Mouse (Mus musculus) cerebellum, adult 9-11 months (tissue): ENCODE data around the gene Actn1.

Experiments used
- DNase-seq: peaks from one replicate; pipeline ENCODE4 v3.0.0; 2022

Gene Actn1

DNA sequence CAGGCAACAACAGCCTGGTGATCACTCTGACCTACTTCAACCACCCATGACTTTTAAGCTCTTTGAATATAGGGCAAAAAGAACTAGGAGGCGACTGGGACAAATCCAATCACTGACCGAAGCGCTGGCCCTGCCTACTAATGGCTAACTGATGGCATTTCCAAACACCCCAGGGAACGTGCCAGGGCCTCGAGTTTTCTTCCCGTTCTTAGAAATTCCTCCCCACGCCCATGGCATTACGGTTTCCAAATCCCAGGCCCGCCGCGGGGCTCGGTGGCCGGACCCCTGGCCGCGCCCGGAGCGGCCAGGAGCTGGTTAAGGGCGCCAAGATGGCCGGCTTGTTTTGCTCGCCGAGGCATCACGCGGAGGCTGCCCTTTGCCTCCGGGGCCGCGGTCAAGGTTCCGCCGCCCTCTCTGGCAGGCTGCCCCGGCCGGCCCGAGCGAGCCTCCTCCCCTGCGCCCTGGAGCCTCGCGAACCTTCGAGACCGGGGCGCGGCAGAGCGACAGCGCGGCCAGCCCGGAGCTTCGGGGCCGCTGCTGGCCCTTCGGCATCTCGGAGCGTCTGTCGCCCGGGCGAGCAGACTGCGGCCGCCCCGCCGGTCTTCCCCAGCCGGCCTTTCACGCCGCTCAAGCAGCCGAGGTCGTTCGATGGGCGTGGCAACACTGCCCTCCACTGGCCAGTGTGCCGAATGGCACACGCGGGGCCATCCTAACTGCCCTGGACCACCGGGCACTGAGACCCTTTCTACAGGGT, 127.7 kb downstream of the Actn1 start:
- peak; percentile 88 for DNase-seq

DNA sequence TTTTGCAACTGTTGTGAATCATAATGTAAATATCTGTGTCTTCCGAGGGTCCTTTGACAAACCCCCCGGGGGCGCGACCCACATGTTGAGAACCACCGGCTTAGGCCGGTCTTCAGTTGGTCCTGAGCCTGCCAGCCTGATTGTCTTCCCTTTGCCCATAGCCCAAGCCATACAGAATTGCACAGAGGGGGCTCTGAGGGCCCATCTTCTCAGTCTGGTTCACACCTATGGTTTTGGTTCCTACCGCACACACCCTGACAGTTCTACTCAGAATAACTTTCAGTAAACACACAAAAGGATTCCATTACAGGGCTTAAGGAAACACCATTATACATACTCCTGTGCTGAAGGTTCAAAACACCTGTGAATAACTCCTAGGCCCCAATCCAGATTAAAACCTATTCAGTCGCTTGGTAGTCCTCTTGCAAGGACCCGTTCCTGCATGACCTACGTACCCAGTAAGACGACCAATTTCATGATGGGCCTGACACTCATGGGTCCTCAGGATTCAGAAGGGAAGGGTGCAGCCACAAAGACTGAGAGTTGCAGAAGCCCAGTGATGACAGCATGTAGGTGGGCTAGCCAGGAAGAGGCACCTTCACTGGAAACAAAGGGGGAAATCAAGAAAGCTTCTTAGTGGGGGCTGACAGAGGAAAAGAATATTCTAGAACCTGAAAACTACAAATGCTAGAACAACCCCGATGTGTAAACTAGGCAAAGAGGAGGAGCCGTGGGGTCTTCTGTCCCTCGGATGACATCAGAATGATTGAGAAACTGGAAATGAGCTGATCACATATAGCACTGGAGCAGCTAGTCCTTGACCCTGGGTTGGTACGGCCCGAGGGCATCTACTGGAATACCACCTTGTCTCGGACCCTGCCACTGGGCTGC, 128.6 kb downstream of the Actn1 start:
- DNase-seq: no peak

DNA sequence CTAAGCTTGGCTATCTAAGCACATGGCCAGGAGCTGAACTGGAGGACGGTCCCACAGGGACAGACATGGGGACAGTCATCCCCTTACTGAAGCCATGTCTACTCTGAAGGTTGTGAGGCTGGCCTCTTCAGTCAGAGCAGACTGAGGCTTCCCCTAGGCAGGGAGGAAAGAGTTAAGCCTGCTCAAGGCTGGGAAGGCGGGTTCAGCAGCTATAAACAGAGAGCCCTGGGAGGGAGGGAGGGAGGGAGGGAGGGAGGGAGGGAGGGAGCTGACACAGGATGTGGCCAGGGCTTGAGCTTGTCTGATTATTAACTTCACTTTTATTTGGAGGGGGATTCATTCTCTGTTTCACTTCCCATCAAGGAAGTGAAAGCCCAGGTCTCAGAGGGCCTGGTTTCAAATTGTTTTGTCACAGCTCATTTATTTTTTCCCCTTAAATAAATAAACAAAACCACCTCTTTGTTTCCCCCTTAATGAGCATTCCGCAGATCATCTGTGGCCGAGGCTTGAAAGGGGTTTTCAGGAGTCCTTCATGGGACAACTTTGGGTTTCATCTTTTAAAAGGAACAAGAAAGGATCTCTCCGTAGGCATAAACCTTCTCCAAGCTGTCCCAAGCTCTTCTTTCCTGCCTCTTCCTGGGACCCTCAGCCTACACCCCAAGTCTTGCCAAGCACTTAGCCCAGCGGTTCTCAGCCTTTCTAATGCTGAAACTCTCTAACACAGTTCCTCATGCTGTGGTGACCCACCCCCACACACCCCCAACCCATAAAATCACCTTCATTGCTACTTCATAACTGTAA, 129.4 kb downstream of the Actn1 start:
- DNase-seq: no peak

DNA sequence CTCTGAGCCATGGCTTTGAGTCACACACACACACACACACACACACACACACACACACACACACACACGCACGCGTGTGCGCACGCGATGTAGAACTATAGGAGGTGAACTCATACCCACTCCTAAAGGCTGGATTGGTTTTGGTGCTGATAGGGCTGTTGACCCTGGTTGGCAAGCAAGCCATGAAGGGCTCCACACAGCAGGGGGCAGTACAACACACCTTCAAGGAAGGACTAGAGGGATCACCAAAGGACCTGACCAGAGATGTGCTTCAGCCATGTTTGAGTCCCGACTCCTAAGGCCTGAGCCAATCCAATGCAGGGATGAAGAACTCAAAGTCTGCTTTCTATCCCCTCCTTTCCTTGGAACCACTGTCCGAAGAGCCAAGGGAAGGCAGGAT, 130.6 kb downstream of the Actn1 start:
- DNase-seq: no peak

- no peak for DNase-seq
Observed at GRCm38 (mm10) chr12:80127191-80127762, 132.9 kb downstream of the Actn1 start.

GRCm38 (mm10) chr12:80125316-80125715, 134.9 kb downstream of the Actn1 start:
- DNase-seq: no peak

GRCm38 (mm10) chr12:80124756-80125155, 135.4 kb downstream of the Actn1 start:
- DNase-seq: no peak

DNA sequence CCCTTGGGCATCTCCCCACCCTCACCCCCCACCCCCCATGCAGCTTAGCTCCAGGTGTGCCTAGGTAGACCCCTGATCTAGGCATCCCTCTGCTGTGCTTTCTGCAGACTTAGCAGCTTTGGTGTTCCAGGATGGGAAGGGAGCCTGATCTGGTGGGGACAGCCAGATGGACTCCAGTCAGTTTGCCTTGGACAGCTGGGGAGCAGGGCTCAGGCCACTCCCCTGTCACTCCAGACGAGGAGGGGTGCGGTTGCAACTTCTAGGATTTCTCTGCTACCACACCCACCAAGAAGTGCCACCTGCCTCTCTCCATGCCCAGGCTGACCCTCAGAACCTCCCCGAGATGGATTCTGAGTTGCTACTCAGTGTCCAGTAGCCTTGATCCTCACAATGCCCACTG, 136.0 kb downstream of the Actn1 start:
- no peak for DNase-seq

DNA sequence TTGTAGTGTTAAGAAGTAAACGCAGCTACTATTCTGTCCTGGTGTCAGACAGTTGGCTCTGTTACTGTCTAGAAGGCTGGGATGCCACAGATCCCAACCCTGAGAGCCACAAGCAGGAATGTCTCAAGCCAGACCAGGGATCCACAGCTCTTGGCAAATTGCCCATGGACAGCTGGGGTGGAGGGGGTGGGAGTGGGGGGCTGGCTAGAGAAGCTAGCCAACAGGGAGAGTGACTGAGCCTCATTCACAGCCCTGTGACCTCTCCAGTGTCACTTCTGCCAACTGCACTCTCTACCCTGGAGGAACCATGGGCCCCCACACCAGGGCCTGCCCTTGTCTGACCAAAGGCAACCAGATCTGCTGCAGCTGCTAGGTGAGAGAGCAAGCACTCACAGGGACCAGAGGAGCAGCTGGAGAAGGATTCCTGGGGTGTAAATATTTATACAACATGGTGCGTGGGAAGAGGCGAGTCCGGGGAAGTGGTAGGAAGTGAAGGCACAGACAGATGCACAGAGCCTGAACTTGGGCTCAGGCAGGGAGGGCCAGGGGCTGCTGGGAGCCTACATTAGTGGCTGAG, 136.9 kb downstream of the Actn1 start:
- no peak for DNase-seq

DNA sequence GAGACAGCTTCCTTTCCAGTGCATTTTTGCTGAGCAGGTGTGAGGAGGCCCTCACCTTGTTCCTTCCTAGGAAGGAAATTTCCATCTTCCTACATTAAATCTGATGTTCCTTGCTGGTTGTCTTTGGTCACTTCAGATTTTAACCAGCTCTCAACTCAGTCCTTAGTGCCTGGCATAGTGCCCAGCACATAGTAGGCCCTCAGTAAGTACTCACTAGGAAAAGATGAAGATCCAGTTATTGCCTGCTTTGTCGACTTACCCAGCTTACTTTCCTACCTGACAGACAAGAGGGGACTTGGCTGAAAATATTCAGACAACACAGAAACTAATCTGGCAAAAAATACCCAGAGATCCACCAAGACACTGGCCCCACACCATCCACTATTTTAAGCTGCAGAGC, 138.7 kb downstream of the Actn1 start:
- no peak for DNase-seq

DNA sequence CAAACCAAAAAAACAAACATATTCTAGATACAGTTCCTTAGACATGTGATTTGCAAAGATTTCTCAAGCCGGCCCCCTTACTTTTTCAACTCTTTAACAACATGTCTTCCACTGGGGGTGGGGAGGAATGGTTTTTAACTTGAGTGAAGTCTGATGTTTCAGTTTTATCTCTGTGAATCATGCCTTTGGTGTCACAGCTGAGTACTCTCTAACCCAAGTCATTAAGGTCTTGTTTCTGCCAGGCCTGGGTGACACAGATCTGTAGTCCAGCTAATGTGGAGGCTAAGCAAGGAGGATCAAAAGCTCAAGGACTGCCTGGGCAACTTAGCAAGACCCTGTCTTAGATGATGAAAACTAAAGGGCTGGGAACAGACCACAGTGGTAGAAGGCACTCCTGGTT, 141.6 kb downstream of the Actn1 start:
- no peak for DNase-seq
